In genomic region chr1:20679744-20680341, GRCm38 (mm10) we compare ENCODE assay signal across 20 mouse cellular contexts. TPM values are rescaled to one million over a fixed set of nuclear protein-coding genes. Genes with fewer than 3 reads are reported as not detected.
"Had no signal": no experiment of that assay in that cellular context is flagged by ENCODE, and none has a peak within 500 bp of the region (broad histone marks: within the 10 kb centered on the region; RNA-seq: fewer than 3 reads in every experiment).

No protein-coding gene starts in this region.

- H3K27me3 ChIP-seq: neural tube, embryonic 12.5 days; stomach, embryonic 15.5 days had no signal

- H3K4me1 ChIP-seq: stomach, embryonic 15.5 days had no signal

- H3K4me2 ChIP-seq: lung, embryonic 14.5 days; neural tube, embryonic 12.5 days; stomach, embryonic 15.5 days had no signal

- H3K4me3 ChIP-seq: midbrain, embryonic 10.5 days; neural tube, embryonic 12.5 days; stomach, embryonic 15.5 days had no signal

- ATAC-seq: midbrain, embryonic 16.5 days had no signal

- H3K9me3 ChIP-seq: midbrain, embryonic 10.5 days; neural tube, embryonic 12.5 days; stomach, embryonic 15.5 days had no signal

- H3K36me3 ChIP-seq: midbrain, embryonic 10.5 days; neural tube, embryonic 12.5 days; stomach, embryonic 15.5 days had no signal

- H3K9ac ChIP-seq: lung, embryonic 14.5 days; neural tube, embryonic 12.5 days; stomach, embryonic 15.5 days had no signal

- H3K27ac ChIP-seq: midbrain, embryonic 10.5 days; neural tube, embryonic 12.5 days; stomach, embryonic 15.5 days; stomach, postnatal 0 days had no signal

- DNase-seq: lung, adult 18-20 months; lung, embryonic 14.5 days; lung, postnatal 10 days; lung, postnatal 4 days; midbrain, embryonic 14.5 days; right cerebral cortex, postnatal 14 days; thymus, adult 2 months; thymus, postnatal 25 days; thymus, postnatal 4 days had no signal

RNA-seq across cellular contexts. Expression of gene Il17a, which starts 50.9 kb away (rescaled TPM):
- polyA plus RNA-seq: liver, embryonic 16.5 days; lung, embryonic 14.5 days; lung, embryonic 16.5 days; midbrain, embryonic 10.5 days; midbrain, embryonic 14.5 days; midbrain, embryonic 16.5 days; neural tube, embryonic 12.5 days; neural tube, embryonic 14.5 days; spleen, adult 2 months; stomach, embryonic 15.5 days; stomach, postnatal 0 days; testis, adult 2 months; urinary bladder, adult 2 months had no signal
